Mouse (Mus musculus): ENCODE data around the gene Gpatch1. TPM values are rescaled to one million over a fixed set of nuclear protein-coding genes. Genes with fewer than 3 reads are reported as not detected.

Gene Gpatch1
- polyA plus RNA-seq, 1 experiment: 12.7 TPM

GRCm38 (mm10) chr7:35299656-35300055 is 18.6 kb downstream of the Gpatch1 start:
- Histone ChIP-seq H3K9ac (ENCODE audit: low read depth, poor library complexity, severe bottlenecking) (no peak overlapping the region), H3K4me3 (ENCODE audit: low read depth, low read length) (no peak overlapping the region), H3K9me3 (replicated peaks; ENCODE audit: control insufficient read depth, insufficient read depth, low read length, poor library complexity, severe bottlenecking) (no peaks in the 10 kb centered on the region), H3K36me3 (ENCODE audit: control insufficient read depth, insufficient read depth, low read length, poor library complexity, severe bottlenecking) (peaks cover 13% of the 10 kb centered on the region; the same call in 1 of the 2 replicates), H3K4me1 (ENCODE audit: control insufficient read depth, insufficient read depth, low read length) (no peaks in the 10 kb centered on the region), H3K27me3 (ENCODE audit: control insufficient read depth, insufficient read depth, low read length, poor library complexity, severe bottlenecking) (no peaks in the 10 kb centered on the region), H3K27ac (ENCODE audit: insufficient read depth, low read length) (no peak overlapping the region)
- no peak for TF ChIP-seq CTCF (IDR thresholded peaks at IDR 0.05; ENCODE audit: low read depth, low read length)
- no peak for TF ChIP-seq EP300 (IDR thresholded peaks at IDR 0.05; ENCODE audit: insufficient read depth, low read depth, low read length)
- no peak for TF ChIP-seq POLR2A (IDR thresholded peaks at IDR 0.05; ENCODE audit: insufficient read depth, low read length)

- Histone ChIP-seq H3K27me3 (ENCODE audit: control insufficient read depth, insufficient read depth, low read length, poor library complexity, severe bottlenecking) (no peaks in the 10 kb centered on the region), H3K27ac (ENCODE audit: insufficient read depth, low read length) (no peak overlapping the region), H3K9ac (ENCODE audit: low read depth, poor library complexity, severe bottlenecking) (no peak overlapping the region), H3K4me1 (ENCODE audit: control insufficient read depth, insufficient read depth, low read length) (no peaks in the 10 kb centered on the region), H3K9me3 (replicated peaks; ENCODE audit: control insufficient read depth, insufficient read depth, low read length, poor library complexity, severe bottlenecking) (no peaks in the 10 kb centered on the region), H3K36me3 (ENCODE audit: control insufficient read depth, insufficient read depth, low read length, poor library complexity, severe bottlenecking) (peaks cover 9% of the 10 kb centered on the region; the same call in 1 of the 2 replicates), H3K4me3 (ENCODE audit: low read depth, low read length) (no peak overlapping the region)
- TF ChIP-seq CTCF (IDR thresholded peaks at IDR 0.05; ENCODE audit: low read depth, low read length): peak; percentile 34
- TF ChIP-seq POLR2A (IDR thresholded peaks at IDR 0.05; ENCODE audit: insufficient read depth, low read length): no peak
Measured at GRCm38 (mm10) chr7:35297886-35298285, 20.4 kb downstream of the Gpatch1 start.

GRCm38 (mm10) chr7:35295631-35296030 is 22.6 kb downstream of the Gpatch1 start:
- peaks cover 9% of the 10 kb centered on the region; the same call in 1 of the 2 replicates for H3K36me3 ChIP-seq (ENCODE audit: control insufficient read depth, insufficient read depth, low read length, poor library complexity, severe bottlenecking)
- no peak overlapping the region for H3K9ac ChIP-seq (ENCODE audit: low read depth, poor library complexity, severe bottlenecking)
- no peak overlapping the region for H3K4me3 ChIP-seq (ENCODE audit: low read depth, low read length)
- H3K27ac ChIP-seq (ENCODE audit: insufficient read depth, low read length): no peak overlapping the region
- H3K4me1 ChIP-seq (ENCODE audit: control insufficient read depth, insufficient read depth, low read length): no peaks in the 10 kb centered on the region
- no peaks in the 10 kb centered on the region for H3K9me3 ChIP-seq (replicated peaks; ENCODE audit: control insufficient read depth, insufficient read depth, low read length, poor library complexity, severe bottlenecking)
- no peaks in the 10 kb centered on the region for H3K27me3 ChIP-seq (ENCODE audit: control insufficient read depth, insufficient read depth, low read length, poor library complexity, severe bottlenecking)
- TF ChIP-seq CTCF (IDR thresholded peaks at IDR 0.05; ENCODE audit: low read depth, low read length) (no peak), POLR2A (IDR thresholded peaks at IDR 0.05; ENCODE audit: insufficient read depth, low read length) (no peak), EP300 (IDR thresholded peaks at IDR 0.05; ENCODE audit: insufficient read depth, low read depth, low read length) (no peak)

DNA sequence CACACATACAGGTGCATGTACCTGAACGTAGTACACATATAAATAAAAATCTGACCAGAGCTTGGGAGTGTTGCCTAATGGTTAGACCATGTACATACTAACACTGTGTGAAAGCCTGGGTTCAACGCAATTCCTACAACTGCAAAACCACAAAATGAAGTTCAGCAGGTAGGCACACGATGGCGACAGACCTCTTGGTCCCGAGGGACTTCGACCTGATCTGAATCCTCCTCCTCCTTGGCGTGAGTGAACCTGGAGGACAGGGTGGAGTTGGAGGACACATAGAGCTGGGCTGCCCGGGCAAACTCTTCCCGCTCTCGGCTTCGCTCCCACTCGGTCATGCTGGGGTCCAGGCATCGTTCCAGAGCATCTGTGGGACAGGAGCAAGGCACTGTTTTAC is 24.8 kb downstream of the Gpatch1 start:
- Histone ChIP-seq H3K27me3 (ENCODE audit: control insufficient read depth, insufficient read depth, low read length, poor library complexity, severe bottlenecking) (no peaks in the 10 kb centered on the region), H3K4me1 (ENCODE audit: control insufficient read depth, insufficient read depth, low read length) (no peaks in the 10 kb centered on the region), H3K36me3 (ENCODE audit: control insufficient read depth, insufficient read depth, low read length, poor library complexity, severe bottlenecking) (0 out of 2 replicates have a peak, but pooled peaks cover 7% of the 10 kb centered on the region), H3K9me3 (replicated peaks; ENCODE audit: control insufficient read depth, insufficient read depth, low read length, poor library complexity, severe bottlenecking) (no peaks in the 10 kb centered on the region), H3K4me3 (ENCODE audit: low read depth, low read length) (no peak overlapping the region), H3K27ac (ENCODE audit: insufficient read depth, low read length) (no peak overlapping the region), H3K9ac (ENCODE audit: low read depth, poor library complexity, severe bottlenecking) (no peak overlapping the region)
- TF ChIP-seq CTCF (IDR thresholded peaks at IDR 0.05; ENCODE audit: low read depth, low read length) (peak; percentile 54), EP300 (IDR thresholded peaks at IDR 0.05; ENCODE audit: insufficient read depth, low read depth, low read length) (no peak)

DNA sequence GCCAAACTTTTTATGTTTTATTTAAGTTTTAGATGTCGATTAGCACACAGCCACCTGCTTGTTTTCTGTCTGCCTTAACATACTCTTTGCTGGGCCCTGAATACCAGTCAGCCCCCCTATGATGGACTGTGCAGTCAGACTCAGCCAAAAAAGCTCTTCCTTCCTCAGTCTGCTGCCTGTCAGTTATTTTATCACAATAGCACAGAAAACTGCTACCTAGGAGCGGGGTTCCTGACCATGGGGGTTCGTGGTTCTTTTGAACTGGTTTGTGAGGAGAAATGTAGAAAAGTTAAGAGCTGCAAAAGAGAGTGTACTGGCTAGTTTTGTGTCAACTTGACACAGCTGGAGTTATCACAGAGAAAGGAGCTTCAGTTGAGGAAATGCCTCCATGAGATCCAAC is 39.3 kb downstream of the Gpatch1 start:
- Histone ChIP-seq H3K4me1 (ENCODE audit: control insufficient read depth, insufficient read depth, low read length) (no peaks in the 10 kb centered on the region), H3K9me3 (replicated peaks; ENCODE audit: control insufficient read depth, insufficient read depth, low read length, poor library complexity, severe bottlenecking) (0 out of 2 replicates have a peak, but pooled peaks cover 2% of the 10 kb centered on the region), H3K27ac (ENCODE audit: insufficient read depth, low read length) (no peak overlapping the region), H3K27me3 (ENCODE audit: control insufficient read depth, insufficient read depth, low read length, poor library complexity, severe bottlenecking) (no peaks in the 10 kb centered on the region), H3K36me3 (ENCODE audit: control insufficient read depth, insufficient read depth, low read length, poor library complexity, severe bottlenecking) (0 out of 2 replicates have a peak, but pooled peaks cover 7% of the 10 kb centered on the region), H3K9ac (ENCODE audit: low read depth, poor library complexity, severe bottlenecking) (no peak overlapping the region), H3K4me3 (ENCODE audit: low read depth, low read length) (no peak overlapping the region)
- TF ChIP-seq POLR2A (IDR thresholded peaks at IDR 0.05; ENCODE audit: insufficient read depth, low read length): no peak
- TF ChIP-seq EP300 (IDR thresholded peaks at IDR 0.05; ENCODE audit: insufficient read depth, low read depth, low read length): no peak
- no peak for TF ChIP-seq CTCF (IDR thresholded peaks at IDR 0.05; ENCODE audit: low read depth, low read length)

GRCm38 (mm10) chr7:35277433-35277832 is 40.8 kb downstream of the Gpatch1 start:
- 0 out of 2 replicates have a peak, but pooled peaks cover 2% of the 10 kb centered on the region for H3K9me3 ChIP-seq (replicated peaks; ENCODE audit: control insufficient read depth, insufficient read depth, low read length, poor library complexity, severe bottlenecking)
- TF ChIP-seq CTCF (IDR thresholded peaks at IDR 0.05; ENCODE audit: low read depth, low read length): no peak
- no peak for TF ChIP-seq EP300 (IDR thresholded peaks at IDR 0.05; ENCODE audit: insufficient read depth, low read depth, low read length)
- no peaks in the 10 kb centered on the region for H3K27me3 ChIP-seq (ENCODE audit: control insufficient read depth, insufficient read depth, low read length, poor library complexity, severe bottlenecking)
- H3K36me3 ChIP-seq (ENCODE audit: control insufficient read depth, insufficient read depth, low read length, poor library complexity, severe bottlenecking): 0 out of 2 replicates have a peak, but pooled peaks cover 5% of the 10 kb centered on the region
- no peaks in the 10 kb centered on the region for H3K4me1 ChIP-seq (ENCODE audit: control insufficient read depth, insufficient read depth, low read length)
- H3K4me3 ChIP-seq (ENCODE audit: low read depth, low read length): no peak overlapping the region
- no peak overlapping the region for H3K27ac ChIP-seq (ENCODE audit: insufficient read depth, low read length)
- no peak overlapping the region for H3K9ac ChIP-seq (ENCODE audit: low read depth, poor library complexity, severe bottlenecking)

Measured in ES-Bruce4 (cell line).